Mouse (Mus musculus): ENCODE measurements around the gene Gabra1. TPM values are rescaled to one million over a fixed set of nuclear protein-coding genes. Genes with fewer than 3 reads are reported as not detected.

Gabra1 gene
- polyA plus RNA-seq (2014; fragmentation: Illumina TruSeq; extraction: RNeasy Lipid Tissue Mini Kit (QIAGEN cat#74804); ENCODE audit: low read depth, low replicate concordance) = not detected

DNA sequence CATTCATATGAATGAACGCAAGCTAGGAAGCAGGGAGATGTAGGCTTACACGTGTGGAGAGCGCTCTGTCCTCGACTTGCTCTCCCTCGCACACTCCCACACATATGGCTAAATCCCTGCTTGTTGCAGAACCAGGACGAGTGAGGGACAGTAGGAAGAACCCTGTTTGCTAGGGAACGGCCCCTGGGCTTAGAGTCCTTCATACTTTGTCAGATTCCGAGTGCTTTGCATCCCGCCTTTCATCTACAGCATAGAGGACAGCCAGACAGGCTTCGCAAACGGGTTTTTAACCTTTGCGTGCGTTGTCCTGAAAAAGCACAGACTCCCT, at the start of gene Gabra1:
TSS of gene Gabra1 (minus strand) at position 106 of the 328 bp plus-strand sequence.

Other genes with a start within 250 kb of the Gabra1 start
- gene Gabrg2, start 182.1 kb downstream of the Gabra1 start, polyA plus RNA-seq (2014; fragmentation: Illumina TruSeq; extraction: RNeasy Lipid Tissue Mini Kit (QIAGEN cat#74804); ENCODE audit: low read depth, low replicate concordance) = 11.2 TPM
- gene Gabra6, start 138.1 kb upstream of the Gabra1 start, polyA plus RNA-seq (2014; fragmentation: Illumina TruSeq; extraction: RNeasy Lipid Tissue Mini Kit (QIAGEN cat#74804); ENCODE audit: low read depth, low replicate concordance) = not detected
- not detected for gene Gabrb2, start 236.8 kb upstream of the Gabra1 start, polyA plus RNA-seq (2014; fragmentation: Illumina TruSeq; extraction: RNeasy Lipid Tissue Mini Kit (QIAGEN cat#74804); ENCODE audit: low read depth, low replicate concordance)